Mouse (Mus musculus) lung, postnatal 14 days (tissue): ENCODE results near the gene Apol9b.

Source experiments
- DNase-seq: peaks from one replicate; pipeline ENCODE4 v3.0.0; 2021

Gene Apol9b

DNA sequence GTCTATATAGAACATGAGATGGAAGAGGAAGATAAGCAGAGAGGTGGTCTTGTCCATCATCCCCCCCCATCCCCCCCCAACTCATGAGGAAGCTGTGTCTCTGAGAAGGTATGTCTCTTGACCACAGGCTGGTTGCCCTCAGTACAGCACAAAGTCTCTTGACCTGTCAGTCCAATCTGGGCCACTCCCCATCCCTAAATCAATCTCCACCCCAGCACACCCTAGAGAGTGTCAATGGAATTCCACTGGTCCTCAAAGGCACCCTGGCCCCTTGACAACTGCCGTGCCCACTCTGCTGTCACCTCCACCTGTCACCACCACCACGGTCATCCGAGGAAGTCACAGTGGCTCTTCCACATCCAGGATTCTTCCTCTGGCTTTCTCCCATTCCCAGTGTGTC is 19.6 kb downstream of the Apol9b start:
- no peak for DNase-seq

DNA sequence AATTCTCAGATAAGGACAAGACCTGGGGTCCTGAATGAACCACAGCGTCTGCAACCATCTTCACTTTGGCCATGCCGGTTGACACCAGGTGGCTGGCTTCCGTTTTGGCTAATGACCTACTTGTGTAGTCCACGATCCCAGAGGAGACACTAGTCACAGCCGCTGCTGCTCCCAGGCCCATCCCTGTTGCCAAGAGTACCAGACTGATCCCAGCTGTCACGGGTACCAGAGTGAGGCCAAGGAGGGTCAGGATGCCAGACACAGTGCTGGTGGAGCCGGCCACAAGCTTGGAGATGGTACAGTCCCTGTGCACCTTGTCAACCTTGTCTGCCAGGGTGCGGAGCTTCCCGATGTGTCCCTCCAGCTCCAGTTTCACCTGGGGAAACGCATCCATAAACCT is 20.9 kb downstream of the Apol9b start:
- DNase-seq = no peak

DNA sequence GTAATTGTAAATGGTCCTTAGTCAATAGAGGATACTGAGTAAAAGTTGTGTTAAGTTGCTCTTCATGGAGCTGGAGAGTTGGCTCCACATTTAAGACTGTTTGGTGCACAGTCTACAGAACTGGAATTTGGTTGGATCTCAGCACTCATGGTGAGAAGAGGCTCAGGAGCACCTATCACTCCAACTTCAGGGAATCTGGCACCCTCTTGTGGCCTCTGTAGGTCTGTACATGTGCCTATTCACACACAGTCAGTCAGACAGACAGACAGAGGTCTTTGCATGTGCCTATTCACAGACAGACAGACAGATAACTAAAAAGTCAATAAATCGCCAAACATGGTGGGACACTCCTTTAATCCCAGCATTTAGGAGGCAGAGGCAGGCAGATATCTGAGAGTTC is 21.6 kb downstream of the Apol9b start:
- DNase-seq = peak; percentile 62

DNA sequence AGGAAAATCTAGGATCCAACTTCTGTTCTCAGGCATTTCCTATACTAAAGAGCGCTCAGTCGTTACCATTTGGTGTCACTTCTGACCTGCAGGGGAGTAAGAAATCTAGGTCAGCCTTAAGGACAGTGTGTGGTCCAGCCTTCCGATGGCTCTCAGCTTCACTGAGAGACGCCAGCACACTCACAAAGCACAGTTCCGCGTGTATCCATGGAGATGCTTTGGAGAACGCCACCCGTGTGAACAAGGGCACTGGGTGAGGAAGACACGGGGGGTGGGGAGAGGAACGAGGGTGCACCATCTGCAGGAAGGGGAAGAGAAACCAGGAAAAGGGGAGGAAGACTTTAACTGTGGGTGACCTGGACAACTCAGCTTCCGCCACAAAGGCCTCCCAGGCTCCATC is 23.6 kb downstream of the Apol9b start:
- DNase-seq = no peak

DNA sequence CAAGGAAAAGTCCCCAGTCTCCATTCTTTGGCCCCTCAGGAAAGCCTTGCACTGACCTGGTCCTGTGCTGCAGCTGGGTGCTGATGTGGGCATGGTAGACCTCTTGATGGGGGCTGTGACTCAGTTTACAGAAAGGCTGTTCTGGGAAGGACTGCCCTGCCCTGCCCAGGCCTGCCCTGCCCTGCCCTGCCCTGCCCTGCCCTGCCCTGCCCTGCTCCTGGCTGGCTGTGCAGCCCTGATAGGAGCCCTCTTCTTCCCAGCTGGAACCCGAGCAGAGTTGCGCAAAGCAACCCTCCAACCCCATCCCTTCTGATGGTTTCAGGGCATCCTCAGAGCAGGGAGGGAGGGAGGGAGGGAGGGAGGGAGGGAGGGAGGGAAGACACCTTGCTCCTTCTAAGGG is 26.3 kb downstream of the Apol9b start:
- no peak for DNase-seq

DNA sequence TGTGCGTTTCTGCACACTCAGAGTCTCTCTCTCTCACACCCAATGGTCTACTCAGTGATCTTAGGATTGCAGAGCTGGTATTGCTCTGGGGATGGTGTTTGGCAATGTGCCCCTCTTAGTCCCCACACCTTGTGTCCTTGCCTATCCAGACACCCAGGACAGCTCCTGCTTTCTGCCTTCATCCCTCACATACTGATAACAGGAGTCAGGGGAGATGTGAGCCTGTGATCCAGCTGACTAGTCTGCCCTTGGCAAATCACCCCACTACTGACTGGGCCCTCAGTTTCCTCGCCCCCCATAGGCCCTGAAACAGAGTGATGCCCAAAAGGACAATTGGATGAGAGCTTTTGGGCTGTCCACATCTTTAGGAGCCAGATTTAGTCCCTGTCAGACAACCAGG is 27.2 kb downstream of the Apol9b start:
- no peak for DNase-seq

DNA sequence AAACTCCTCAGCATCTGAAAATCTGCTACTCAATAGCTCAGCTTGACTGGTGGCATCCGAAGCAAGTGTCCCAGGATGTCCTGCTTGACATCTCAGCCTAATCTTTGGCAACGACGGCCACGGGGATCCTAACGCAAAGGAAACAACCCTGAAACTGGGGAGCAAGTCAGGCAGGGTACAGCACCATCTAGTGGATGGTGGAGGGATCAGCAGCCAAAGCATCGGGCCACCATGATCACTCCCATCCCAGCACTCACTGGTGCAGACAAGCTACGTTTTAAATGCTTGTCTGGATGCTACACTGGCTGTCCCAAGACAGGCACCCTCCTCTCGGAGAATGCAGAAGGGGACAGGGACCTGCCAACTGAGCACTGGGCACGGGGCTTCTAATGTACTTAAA is 28.0 kb downstream of the Apol9b start, which contains the start of gene Apol8:
Gene Apol8, minus strand, starts transcription at position 156 of the 400 bp plus-strand sequence.
- peak; percentile 64 for DNase-seq

DNA sequence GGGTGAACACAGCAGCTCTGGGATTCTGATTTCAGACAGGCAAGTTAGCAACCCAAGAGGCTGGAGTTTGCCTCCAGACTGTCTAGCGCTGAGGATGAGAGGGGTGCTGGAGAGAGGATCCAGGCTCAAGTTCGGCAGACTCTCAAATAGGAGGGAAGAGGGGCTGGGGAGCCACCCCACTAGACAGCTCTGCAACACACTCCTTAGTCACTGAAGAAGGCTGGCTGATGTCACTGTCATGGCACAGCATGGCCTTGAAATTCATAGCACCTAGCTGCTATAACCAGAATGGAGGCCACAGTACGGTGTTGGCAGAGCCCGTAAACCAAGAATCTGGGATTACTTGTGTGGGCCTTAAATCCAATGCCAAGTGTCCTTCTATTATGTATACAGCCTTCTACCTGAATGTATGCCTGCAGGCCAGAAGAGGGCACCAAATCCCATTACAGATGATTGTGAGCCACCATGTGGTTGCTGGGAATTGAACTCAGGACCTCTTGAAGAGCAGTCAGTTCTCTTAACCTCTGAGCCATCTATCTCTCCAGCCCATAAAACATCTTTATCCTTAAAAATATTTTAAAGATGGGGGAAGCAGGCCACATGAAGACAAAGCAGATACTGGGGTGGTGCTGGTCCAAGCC is 28.9 kb downstream of the Apol9b start:
- no peak for DNase-seq

DNA sequence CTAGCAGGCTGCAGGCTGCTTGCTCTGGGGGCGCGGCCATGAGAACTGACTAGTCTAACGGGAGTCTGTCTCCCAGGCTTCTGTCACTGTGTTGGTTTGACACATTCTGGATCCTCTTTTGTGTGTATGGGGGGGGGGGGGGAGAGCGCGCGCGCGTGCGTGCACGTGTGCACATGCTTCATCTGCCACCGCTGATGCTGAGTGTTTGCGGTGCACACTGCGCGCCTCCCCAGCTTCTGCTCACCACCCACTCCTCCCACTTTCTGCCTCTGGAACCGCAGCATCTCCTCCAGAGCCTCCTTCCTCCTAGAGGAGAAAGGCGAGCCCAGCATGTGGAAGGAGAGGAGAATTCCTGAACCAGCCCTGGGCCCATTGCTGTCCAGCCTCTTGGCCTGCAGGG is 31.2 kb downstream of the Apol9b start:
- DNase-seq = no peak

DNA sequence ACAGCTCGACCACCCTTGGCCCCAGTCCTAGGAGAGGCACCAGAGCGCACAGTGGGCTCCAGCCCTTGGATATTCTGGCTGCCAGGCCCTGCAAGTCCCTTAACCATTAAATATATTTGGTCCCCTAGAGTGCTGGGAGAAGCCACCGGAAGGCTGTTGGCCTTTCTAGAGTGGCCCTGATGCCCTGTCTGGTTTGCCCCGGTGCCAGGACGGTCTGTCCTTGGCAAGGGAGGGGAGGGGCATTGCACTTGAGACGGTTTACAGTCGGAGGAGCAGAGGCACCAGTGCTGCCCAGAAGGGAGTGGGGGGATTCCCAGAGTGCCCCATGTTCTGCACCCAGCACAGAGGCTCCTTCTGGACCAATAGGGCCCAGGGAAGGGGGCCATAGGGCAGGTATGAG is 32.2 kb downstream of the Apol9b start:
- DNase-seq = no peak

DNA sequence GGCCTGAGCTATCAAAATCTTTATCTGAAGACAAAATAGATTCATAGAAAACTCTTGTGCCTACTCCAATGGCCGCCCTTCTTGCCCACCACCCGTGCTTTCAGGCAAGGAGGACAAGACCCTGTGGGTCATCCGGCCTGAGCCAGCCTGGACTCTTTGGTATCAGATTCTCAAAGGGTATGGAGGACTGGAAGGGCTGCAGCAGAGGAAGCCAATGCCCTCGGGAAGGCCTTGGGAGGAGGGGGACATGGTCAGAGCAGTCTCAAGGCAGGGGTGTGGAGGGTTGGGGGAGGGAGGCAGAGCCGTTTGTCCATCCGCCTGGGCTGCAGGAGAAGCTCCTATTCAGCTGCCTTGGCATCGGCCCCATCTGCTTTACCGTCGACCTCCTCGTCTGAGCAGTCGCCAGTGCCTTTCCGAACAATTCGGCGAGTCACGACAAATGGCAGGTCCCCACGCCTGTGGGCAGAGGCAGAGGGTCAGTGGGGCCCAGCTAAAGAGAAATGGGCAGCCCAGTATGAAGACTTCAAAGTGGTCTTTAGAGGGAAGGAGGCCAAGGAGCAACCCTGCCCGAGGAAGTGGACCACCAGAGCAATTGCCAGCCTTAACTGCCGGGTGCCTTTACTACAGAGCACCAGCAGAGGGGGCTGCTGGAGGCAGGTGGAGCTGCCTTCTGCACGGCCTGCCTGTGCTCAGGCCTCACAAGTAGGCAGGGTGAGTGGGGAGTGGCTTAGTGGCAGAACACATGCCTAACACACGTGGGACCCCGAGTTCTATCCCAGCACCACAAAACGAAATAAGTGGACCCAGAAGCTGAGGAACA is 32.9 kb downstream of the Apol9b start:
- peak; percentile 40 for DNase-seq

DNA sequence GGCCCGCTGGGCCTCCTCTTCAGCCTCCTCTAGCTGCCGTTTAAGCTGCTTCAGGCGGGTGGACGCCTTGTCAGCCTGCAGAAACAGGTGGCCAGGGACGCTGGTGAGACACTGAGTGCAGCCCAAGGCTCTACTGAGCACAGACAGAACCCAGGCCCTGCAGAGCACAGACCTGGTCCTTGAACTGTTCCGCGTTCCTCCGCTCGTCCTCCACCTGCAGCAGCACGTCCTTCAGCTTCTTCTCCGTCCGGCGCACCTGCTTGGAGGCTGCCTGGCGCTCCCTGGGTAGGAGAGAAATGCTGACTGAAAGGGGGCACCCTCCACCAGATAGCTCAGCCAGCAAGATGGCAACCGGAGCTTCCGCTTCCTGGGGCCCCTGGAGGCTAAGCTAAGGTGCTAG is 34.2 kb downstream of the Apol9b start:
- no peak for DNase-seq

DNA sequence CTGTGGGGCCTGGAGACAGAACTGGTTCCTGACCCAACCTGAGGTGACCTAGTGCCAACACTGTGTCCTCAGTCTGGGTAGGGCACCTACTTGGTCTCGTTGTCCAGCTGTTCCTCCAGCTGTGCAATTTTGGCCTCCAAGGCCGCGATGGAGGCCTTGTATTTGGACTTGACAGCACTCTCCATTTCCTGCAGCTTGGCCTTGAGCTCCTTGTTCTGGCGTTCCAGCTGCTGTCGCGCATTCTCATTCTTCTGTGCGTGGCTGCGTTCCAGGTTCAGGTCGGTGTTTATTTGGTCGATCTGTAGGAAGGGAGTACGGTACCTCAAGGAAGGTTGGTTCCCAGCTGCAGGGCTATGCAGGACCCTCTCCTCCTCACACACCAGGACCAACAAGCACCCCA is 34.9 kb downstream of the Apol9b start:
- DNase-seq = no peak

DNA sequence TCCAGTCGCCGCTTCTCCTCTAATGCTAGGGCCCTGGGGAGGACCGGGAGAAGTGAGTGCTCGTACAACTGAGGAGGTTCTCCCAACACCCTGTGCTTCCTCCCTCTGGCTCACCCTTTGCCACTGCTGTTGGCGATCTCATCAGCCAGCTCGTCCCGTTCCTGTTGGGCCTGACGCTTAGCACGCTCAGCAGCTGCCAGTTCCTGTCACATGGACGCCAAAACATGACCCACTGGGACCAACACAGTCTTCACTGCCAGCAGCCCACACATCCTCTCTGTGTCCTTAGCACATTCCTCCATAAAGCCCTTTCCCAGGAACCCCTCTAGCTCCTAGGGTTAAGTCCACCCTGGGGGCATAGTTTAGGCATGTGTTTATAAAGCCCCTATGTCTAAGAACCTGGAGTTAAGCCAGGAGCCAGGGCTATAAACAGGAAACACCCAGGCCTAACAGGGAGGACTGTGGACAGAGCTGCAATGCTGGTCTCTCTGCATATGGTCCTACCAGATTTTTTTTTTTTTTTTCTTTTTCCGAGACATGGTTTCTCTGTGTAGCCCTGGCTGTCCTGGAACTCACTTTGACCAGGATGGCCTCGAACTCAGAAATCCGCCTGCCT is 35.7 kb downstream of the Apol9b start:
- DNase-seq = peak; percentile 69

DNA sequence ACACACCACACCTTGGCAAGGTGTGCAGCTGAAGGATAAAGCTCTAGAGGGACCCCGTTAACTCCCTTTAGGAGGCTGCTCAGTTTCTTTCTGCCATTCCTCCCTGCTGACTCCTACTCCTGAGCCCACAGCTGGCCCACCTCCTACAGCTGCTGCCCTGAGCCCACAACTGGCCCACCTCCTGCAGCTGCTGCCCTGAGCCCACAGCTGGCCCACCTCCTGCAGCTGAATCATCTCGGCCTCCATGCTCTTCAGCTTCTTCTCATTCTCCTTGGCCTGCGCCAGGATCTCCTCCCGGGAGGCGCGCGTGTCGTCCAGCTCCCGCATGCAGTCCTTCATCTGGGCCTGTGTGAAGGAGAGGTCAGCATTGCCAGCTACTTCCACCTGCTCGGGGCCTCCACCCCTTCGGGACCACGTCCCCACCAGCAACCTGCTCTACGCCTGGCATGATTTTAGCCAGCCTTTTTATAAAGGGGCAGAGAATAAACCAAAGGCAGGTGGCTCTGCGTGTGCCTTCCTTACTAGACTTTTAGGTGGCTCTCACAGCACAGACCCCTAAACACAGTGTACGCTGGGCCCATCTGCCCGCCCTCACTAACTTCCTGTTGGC is 36.8 kb downstream of the Apol9b start:
- DNase-seq = no peak

DNA sequence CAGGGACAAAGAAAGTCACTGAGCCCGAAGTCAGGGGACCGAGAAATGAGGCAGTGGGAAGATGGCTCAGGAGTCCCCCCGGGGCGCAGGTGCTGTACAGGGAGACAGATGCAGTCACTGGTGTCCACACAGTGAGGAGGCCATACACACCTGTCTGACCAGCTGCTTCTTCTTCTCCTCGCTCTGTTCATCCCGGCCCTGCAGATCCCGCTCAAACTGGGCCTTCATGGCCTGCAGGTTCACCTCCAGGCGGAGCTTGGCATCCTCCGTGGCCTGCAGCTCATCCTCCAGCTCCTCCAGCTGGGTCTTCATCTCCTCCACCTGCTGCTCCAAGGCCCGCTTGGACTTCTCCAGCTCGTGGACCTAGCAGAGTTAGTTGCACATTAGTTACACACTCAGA is 38.1 kb downstream of the Apol9b start:
- no peak for DNase-seq

DNA sequence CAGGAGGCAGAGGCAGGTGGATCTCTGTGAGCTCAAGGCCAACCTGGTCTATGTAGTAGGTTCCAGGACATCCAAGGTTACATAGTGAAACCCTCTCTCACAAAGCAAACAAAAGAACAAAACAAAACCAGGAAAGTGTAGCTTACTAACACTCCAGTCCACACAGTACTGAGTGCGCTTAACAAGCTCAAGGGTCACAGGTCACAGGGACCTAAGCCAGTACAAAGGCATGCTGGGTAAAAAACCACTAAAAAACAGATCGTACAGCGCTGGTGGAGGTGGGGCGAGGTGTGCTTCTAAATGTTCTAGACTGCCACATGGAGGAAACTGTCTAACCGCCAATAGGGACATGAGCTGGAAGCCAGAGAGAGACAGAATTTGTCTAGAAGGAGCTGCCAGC is 41.5 kb downstream of the Apol9b start:
- DNase-seq = no peak

DNA sequence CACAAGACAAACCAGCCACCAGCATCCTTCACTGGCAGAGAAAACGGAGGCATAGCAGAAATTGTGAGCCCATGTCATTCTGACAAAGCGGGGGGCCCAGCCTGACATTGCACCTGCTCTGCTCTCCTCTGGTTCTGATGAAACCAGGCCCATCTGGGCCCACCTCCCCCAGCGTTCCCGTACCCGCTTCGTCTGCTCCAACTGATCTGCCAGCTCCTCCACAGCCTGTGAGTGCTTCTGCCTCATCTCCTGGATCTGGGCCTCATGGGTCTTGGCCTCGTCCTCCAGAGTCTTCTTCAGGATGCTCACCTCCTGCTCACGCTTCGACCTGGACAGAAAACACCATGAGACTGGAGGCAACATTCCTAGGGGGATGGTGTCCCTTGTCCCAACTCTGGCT is 42.1 kb downstream of the Apol9b start:
- DNase-seq = no peak

DNA sequence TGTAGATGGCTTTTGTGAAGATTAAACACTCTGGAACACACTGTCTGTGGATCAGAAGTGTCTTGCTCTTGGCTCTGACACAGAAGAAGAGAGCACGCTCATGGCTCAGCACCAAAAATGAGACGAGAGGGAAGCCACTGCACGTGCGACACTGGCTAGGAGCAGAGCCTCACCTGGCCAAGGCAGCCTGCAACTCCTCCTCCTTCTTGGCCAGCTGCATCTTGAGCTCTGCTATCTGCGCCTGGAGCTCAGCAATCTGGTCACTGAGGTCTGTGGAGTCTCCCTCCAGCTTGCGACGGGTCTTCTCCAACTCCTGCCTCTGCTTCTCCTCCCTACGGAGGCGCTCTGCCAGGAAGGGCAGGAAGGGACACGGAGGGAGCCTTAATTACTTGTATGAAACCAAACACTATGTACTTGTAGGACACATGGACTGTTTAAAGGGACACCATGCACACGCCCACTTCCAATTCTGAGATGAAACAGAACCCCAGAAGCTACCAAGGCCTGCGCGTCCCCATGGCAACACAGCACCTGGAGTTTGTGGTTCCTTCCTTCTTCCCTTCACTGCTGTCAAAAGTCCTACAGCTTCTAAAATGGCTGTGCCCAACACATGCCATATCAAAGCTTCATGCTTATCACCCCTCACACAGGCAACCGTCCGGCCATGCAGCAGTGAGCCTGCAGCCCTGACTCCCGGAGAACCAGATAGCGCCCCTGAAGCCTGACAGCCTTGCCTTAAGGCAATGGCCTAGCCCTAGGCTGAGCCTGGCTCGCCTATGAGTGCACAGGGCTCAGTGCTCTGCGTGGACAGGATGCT is 44.5 kb downstream of the Apol9b start:
- no peak for DNase-seq

DNA sequence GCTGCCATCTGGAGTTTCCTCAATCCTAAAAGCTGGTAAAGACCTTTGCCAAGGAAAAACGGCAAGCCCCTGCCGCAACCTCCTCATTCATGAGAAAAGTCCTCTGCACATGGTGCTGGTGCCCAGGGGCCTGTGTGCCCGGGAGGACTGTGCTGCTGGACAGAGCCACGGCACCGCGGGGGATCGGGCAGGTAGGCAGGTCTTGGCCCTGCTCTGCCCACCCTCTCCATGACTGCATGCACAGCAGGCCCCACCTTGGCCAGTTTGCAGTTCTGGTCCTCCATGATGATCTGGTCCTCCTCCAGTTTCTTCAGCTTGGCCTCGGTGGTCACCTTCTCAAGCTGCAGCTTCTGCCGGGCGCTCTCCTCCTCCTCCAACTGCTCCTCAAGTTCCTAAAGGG is 45.5 kb downstream of the Apol9b start:
- no peak for DNase-seq

DNA sequence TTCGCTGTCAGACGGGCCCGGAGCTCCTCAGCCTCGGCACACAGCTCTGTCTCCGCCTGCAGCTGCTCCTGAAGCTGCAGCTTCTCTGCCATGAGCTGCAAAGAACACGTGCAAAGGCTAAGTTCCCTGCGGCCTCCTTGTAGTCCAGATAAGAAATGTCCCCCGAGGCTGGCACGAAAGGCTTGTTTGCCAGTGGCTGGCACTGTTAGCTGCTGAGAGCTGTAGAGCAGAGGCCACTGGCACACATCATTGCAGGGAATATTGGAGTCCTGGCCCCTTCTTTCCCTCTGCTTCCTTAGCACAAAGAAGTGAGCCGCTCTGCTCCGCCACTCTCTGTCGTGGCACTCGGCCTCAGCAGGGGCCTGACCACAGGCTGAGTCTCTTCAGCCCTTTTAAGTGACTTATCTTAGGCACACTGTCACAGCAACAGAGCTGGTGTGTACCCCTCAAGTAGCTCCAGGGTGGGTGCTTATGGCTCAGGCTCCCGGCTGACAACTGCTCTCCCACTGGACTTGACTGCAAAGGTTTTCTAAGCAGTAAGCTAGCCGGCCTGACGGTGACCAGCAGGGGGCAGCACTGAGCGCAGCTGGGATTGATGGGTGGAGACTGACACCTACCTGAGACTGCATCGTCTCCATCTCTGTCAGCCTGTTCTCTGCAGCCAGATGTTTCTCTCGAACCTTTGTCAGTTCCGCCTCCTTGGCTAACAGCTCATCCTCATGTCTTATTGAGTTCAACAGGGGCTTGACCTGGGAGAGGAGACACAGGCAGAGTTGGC is 46.5 kb downstream of the Apol9b start:
- DNase-seq = peak; percentile 88

DNA sequence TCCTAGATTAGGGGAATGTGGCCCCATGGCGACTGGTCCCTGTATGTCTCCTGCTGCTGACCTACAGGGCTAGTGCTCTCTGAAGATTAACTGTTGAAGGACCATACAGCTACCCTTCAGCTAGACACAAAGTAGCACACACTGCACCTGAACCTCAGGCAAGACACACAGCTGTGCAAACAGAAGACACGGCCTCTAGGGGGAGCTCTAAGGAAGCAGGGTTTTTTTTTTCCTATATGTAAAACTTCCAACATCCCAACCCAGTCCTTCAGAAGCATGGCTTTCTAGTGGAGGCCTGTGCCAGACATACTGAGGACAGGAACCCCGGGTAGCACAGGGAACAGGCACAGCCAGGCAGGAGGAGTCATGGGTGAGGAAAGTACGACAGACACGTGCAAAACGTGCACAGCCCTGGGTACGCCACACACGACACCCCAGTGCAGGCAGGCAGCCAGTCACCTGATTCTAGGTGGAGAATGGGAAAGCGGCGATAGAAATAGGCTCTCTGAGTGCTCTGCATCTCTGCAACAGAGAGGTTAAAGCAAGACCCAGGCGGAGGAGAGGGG is 53.7 kb downstream of the Apol9b start:
- DNase-seq = peak; percentile 68
